Mouse (Mus musculus): Measurements from ENCODE around the gene Csrp3. TPM values are rescaled to one million over a fixed set of nuclear protein-coding genes. Genes with fewer than 3 reads are reported as not detected.

Csrp3 gene
- total and polyA plus RNA-seq, 3 experiments = 0.17 to 0.81 TPM; not detected in 1

GRCm38 (mm10) chr7:48836949-48837348 lies 10.9 kb downstream of the Csrp3 start:
- Histone ChIP-seq H3K4me1 (ENCODE audit: control insufficient read depth in 1 of 2, insufficient read depth in 2 of 2, low read length in 2 of 2) (peaks cover 0 to 3% of the 10 kb centered on the region in 2 experiments; a peak in 1 of 4 replicates), H3K36me3 (ENCODE audit: control insufficient read depth in 1 of 2, insufficient read depth in 2 of 2, low read length in 2 of 2) (no peaks in the 10 kb centered on the region), H3K9me3 (replicated peaks; ENCODE audit: insufficient read depth, low read length) (no peaks in the 10 kb centered on the region), H3K79me2 (ENCODE audit: control insufficient read depth, insufficient read depth, low read length, poor library complexity) (no peaks in the 10 kb centered on the region), H3K9ac (ENCODE audit: control insufficient read depth, low read depth, low read length, poor library complexity, severe bottlenecking) (no peak overlapping the region), H3K27me3 (ENCODE audit: control insufficient read depth in 1 of 2, insufficient read depth in 2 of 2, low read length in 2 of 2) (no peaks in the 10 kb centered on the region), H3K4me3 (ENCODE audit: control insufficient read depth in 1 of 2, insufficient read depth in 1 of 2, low read depth in 2 of 2, low read length in 2 of 2) (no peak overlapping the region), H3K27ac (ENCODE audit: control insufficient read depth, low read depth, low read length) (no peak overlapping the region)
- TF ChIP-seq BHLHE40 (IDR thresholded peaks at IDR 0.05; ENCODE audit: borderline replicate concordance, low read depth, low read length) = no peak
- no peak for TF ChIP-seq MAZ (IDR thresholded peaks at IDR 0.05; ENCODE audit: low read depth, low read length)
- no peak for TF ChIP-seq HCFC1 (IDR thresholded peaks at IDR 0.05; ENCODE audit: low read depth, low read length)
- TF ChIP-seq NELFE (IDR thresholded peaks at IDR 0.05; ENCODE audit: low read depth, low read length) = no peak
- no peak for TF ChIP-seq MYB (IDR thresholded peaks at IDR 0.05; ENCODE audit: low read depth, low read length)
- no peak for TF ChIP-seq TAL1 (IDR thresholded peaks at IDR 0.05; ENCODE audit: low read length)
- no peak for TF ChIP-seq KAT2A (conservative IDR thresholded peaks at IDR 0.05; ENCODE audit: low read depth, low read length)
- no peak for TF ChIP-seq ZMIZ1 (IDR thresholded peaks at IDR 0.05; ENCODE audit: low read depth, low read length)
- TF ChIP-seq TBP (IDR thresholded peaks at IDR 0.05; ENCODE audit: low read depth, low read length) = no peak
- no peak for TF ChIP-seq JUND (IDR thresholded peaks at IDR 0.05; ENCODE audit: low read depth, low read length)
- no peak for TF ChIP-seq MAFK (IDR thresholded peaks at IDR 0.05; ENCODE audit: borderline replicate concordance, low read depth, low read length)
- TF ChIP-seq POLR2AphosphoS5 (IDR thresholded peaks at IDR 0.05; ENCODE audit: borderline replicate concordance, low read depth, low read length) = no peak
- no peak for TF ChIP-seq GATA1 (IDR thresholded peaks at IDR 0.05; ENCODE audit: low read depth, low read length)
- TF ChIP-seq CHD2 (IDR thresholded peaks at IDR 0.05; ENCODE audit: low read length) = no peak
- no peak for TF ChIP-seq EP300 (IDR thresholded peaks at IDR 0.05; ENCODE audit: low read depth in 1 of 2, low read length in 2 of 2)
- no peak for TF ChIP-seq GABPA (IDR thresholded peaks at IDR 0.05; ENCODE audit: low read depth, low read length)
- TF ChIP-seq TCF12 (IDR thresholded peaks at IDR 0.05; ENCODE audit: low read depth, low read length) = no peak
- no peak for TF ChIP-seq SMC3 (IDR thresholded peaks at IDR 0.05; ENCODE audit: low read depth, low read length)
- DNase-seq (ENCODE audit: low read depth, low spot score) = peak; percentile 25

GRCm38 (mm10) chr7:48834989-48835626 lies 12.7 kb downstream of the Csrp3 start:
- Histone ChIP-seq H3K27ac (ENCODE audit: control insufficient read depth, low read depth, low read length) (no peak overlapping the region), H3K4me3 (ENCODE audit: control insufficient read depth in 1 of 2, insufficient read depth in 1 of 2, low read depth in 2 of 2, low read length in 2 of 2) (no peak overlapping the region), H3K9me3 (replicated peaks; ENCODE audit: insufficient read depth, low read length) (no peaks in the 10 kb centered on the region), H3K36me3 (ENCODE audit: control insufficient read depth in 1 of 2, insufficient read depth in 2 of 2, low read length in 2 of 2) (peaks cover 0 to 4% of the 10 kb centered on the region in 2 experiments; a peak in 2 of 4 replicates), H3K27me3 (ENCODE audit: control insufficient read depth in 1 of 2, insufficient read depth in 2 of 2, low read length in 2 of 2) (no peaks in the 10 kb centered on the region), H3K4me1 (ENCODE audit: control insufficient read depth in 1 of 2, insufficient read depth in 2 of 2, low read length in 2 of 2) (peaks cover 0 to 6% of the 10 kb centered on the region in 2 experiments; a peak in 2 of 4 replicates), H3K79me2 (ENCODE audit: control insufficient read depth, insufficient read depth, low read length, poor library complexity) (no peaks in the 10 kb centered on the region), H3K9ac (ENCODE audit: control insufficient read depth, low read depth, low read length, poor library complexity, severe bottlenecking) (no peak overlapping the region)
- TF ChIP-seq SMC3 (IDR thresholded peaks at IDR 0.05; ENCODE audit: low read depth, low read length) (no peak), TAL1 (IDR thresholded peaks at IDR 0.05; ENCODE audit: low read length) (no peak), SIN3A (IDR thresholded peaks at IDR 0.05; ENCODE audit: low read length) (no peak), CHD1 (IDR thresholded peaks at IDR 0.05; ENCODE audit: low read depth, low read length) (no peak), RAD21 (IDR thresholded peaks at IDR 0.05; ENCODE audit: low read depth, low read length) (no peak), UBTF (IDR thresholded peaks at IDR 0.05; ENCODE audit: borderline replicate concordance, insufficient read depth, low read depth, low read length) (no peak), MAFK (IDR thresholded peaks at IDR 0.05; ENCODE audit: borderline replicate concordance, low read depth, low read length) (no peak), MXI1 (IDR thresholded peaks at IDR 0.05; ENCODE audit: low read depth, low read length) (no peak), E2F4 (IDR thresholded peaks at IDR 0.05; ENCODE audit: borderline replicate concordance, low read depth, low read length) (no peak), MYC (IDR thresholded peaks at IDR 0.05; ENCODE audit: low read depth, low read length) (no peak), MAZ (IDR thresholded peaks at IDR 0.05; ENCODE audit: low read depth, low read length) (no peak), GABPA (IDR thresholded peaks at IDR 0.05; ENCODE audit: low read depth, low read length) (no peak), CHD2 (IDR thresholded peaks at IDR 0.05; ENCODE audit: low read length) (no peak), CTCF (IDR thresholded peaks at IDR 0.05 in 2 of 3, conservative IDR thresholded peaks at IDR 0.05 in 1 of 3; ENCODE audit: control insufficient read depth in 1 of 3, insufficient read depth in 1 of 3, low read depth in 2 of 3, low read length in 3 of 3, poor library complexity in 1 of 3, severe bottlenecking in 1 of 3) (no peak), POLR2AphosphoS2 (IDR thresholded peaks at IDR 0.05; ENCODE audit: low read length) (no peak)
- no peak for DNase-seq (ENCODE audit: low read depth, low spot score)
